Mouse (Mus musculus) embryonic facial prominence, embryonic 11.5 days (tissue): ENCODE measurements around the gene Gal3st4. TPM values are rescaled to one million over a fixed set of nuclear protein-coding genes. Genes with fewer than 3 reads are reported as not detected.

Source experiments
- ATAC-seq: fragments of 200-750 bp; cut with Nextera tagmentation; replicated peaks from 2 replicates; pipeline ENCODE4 v1.8.0; 2017; ENCODE audit warnings: low read depth; ENCODE audit not compliant: insufficient number of reproducible peaks, low FRiP score, low TSS enrichment
- DNase-seq: peaks from one replicate; pipeline ENCODE4 v3.0.0-alpha.2; 2015; ENCODE audit warnings: low spot score
- H3K27ac ChIP-seq: fragments of 300-500 bp; sonication (generic); replicated peaks from 2 replicates; pipeline ENCODE4 v1.5.1; 2014; ENCODE audit warnings: mild to moderate bottlenecking, low read depth, low read length, control low read depth
- H3K27me3 ChIP-seq: fragments of 300-500 bp; sonication (generic); 2 replicates; pipeline ENCODE4 v1.6.1; 2014; ENCODE audit warnings: mild to moderate bottlenecking, low read length, moderate library complexity, mixed read lengths; ENCODE audit not compliant: control insufficient read depth, insufficient read depth
- H3K36me3 ChIP-seq: fragments of 300-500 bp; sonication (generic); replicated peaks from 2 replicates; pipeline ENCODE4 v1.6.1; 2014; ENCODE audit warnings: low read depth, mild to moderate bottlenecking, low read length, moderate library complexity, mixed read lengths; ENCODE audit not compliant: control insufficient read depth, insufficient read depth
- H3K4me1 ChIP-seq: fragments of 300-500 bp; sonication (generic); 2 replicates; pipeline ENCODE4 v1.6.1; 2014; ENCODE audit warnings: low read length, mixed read lengths; ENCODE audit not compliant: control insufficient read depth, insufficient read depth
- H3K4me2 ChIP-seq: fragments of 300-500 bp; sonication (generic); 2 replicates; pipeline ENCODE4 v1.6.1; 2014; ENCODE audit warnings: low read depth, mild to moderate bottlenecking, control low read depth, low read length, moderate library complexity
- H3K4me3 ChIP-seq: fragments of 300-500 bp; sonication (generic); 2 replicates; pipeline ENCODE4 v1.5.1; 2014; ENCODE audit warnings: low read depth, low read length, control low read depth
- H3K9ac ChIP-seq: fragments of 300-500 bp; sonication (generic); replicated peaks from 2 replicates; pipeline ENCODE4 v1.6.1; 2014; ENCODE audit warnings: mild to moderate bottlenecking, control low read depth, low read length
- H3K9me3 ChIP-seq: fragments of 300-500 bp; sonication (generic); replicated peaks from 2 replicates; pipeline ENCODE4 v1.6.1; 2016; ENCODE audit warnings: mild to moderate bottlenecking, low read length, inconsistent platforms, mixed read lengths; ENCODE audit not compliant: control insufficient read depth
- WGBS: fragments of 180-500 bp; shearing (Covaris S2); extraction: QIAGEN DNeasy Blood & Tissue Kit; methylation state at CpG from one replicate; pipeline ENCODE4 v1.1.7; 2014; 5-methylcytosine and 5-hydroxymethylcytosine counted together
- polyA plus RNA-seq: library from polyadenylated mRNA; unstranded; fragments of >200 nt; fragmentation: Nextera tagmentation; extraction: Ambion mirVana; gene quantifications from 2 replicates; pipeline ENCODE4 v1.2.1, GENCODE M21; 2014

The Gal3st4 gene
- polyA plus RNA-seq, result 4.0 and 5.4 TPM in 2 replicates

- Histone ChIP-seq H3K4me3 (0 out of 2 replicates have a peak within 1 kb of the TSS, but pooled peaks have one; percentile 14), H3K9me3 (no peaks in the 10 kb centered on the region), H3K4me1 (peaks cover 19% of the 10 kb centered on the region), H3K27ac (peak within 1 kb of the TSS; percentile 54), H3K4me2 (peak within 1 kb of the TSS; percentile 28), H3K36me3 (no peaks in the 10 kb centered on the region; the same call in 1 of the 2 replicates), H3K9ac (peak within 1 kb of the TSS; percentile 49), H3K27me3 (no peaks in the 10 kb centered on the region)
- under 1% methylated on average over 12 of the region's 12 CpGs for WGBS
- peak; percentile 69 for DNase-seq
- peak; percentile 40; the same call in 1 of the 2 replicates for ATAC-seq
Measured at GRCm38 (mm10) chr5:138272409-138272923, at the start of gene Gal3st4. Gene Gal3st4, minus strand, starts transcription at chr5:138272840.

- WGBS, result 91% methylated on average over 3 of the region's 3 CpGs
- H3K4me3 ChIP-seq, result no peak overlapping the region
- ATAC-seq (no peak), DNase-seq (no peak)
- H3K9ac ChIP-seq, result no peak overlapping the region
- no peaks in the 10 kb centered on the region for H3K9me3 ChIP-seq
- H3K4me2 ChIP-seq, result no peak overlapping the region
- H3K27me3 ChIP-seq, result no peaks in the 10 kb centered on the region
- no peaks in the 10 kb centered on the region for H3K36me3 ChIP-seq
- no peak overlapping the region for H3K27ac ChIP-seq
- no peaks in the 10 kb centered on the region for H3K4me1 ChIP-seq
Measured at GRCm38 (mm10) chr5:138312795-138313194, 40.2 kb upstream of the Gal3st4 start.

GRCm38 (mm10) chr5:138299613-138300012 lies 27.0 kb upstream of the Gal3st4 start:
- no peak for ATAC-seq
- no peak for DNase-seq
- Histone ChIP-seq H3K9me3 (no peaks in the 10 kb centered on the region), H3K9ac (no peak overlapping the region), H3K4me1 (no peaks in the 10 kb centered on the region), H3K36me3 (no peaks in the 10 kb centered on the region), H3K27me3 (no peaks in the 10 kb centered on the region), H3K4me2 (no peak overlapping the region), H3K27ac (no peak overlapping the region), H3K4me3 (no peak overlapping the region)
- WGBS, result 87% methylated on average over 2 of the region's 2 CpGs

GRCm38 (mm10) chr5:138294158-138294557 lies 21.5 kb upstream of the Gal3st4 start:
- Histone ChIP-seq H3K36me3 (no peaks in the 10 kb centered on the region), H3K4me1 (no peaks in the 10 kb centered on the region), H3K9me3 (no peaks in the 10 kb centered on the region), H3K27ac (no peak overlapping the region), H3K9ac (no peak overlapping the region), H3K4me2 (no peak overlapping the region), H3K27me3 (no peaks in the 10 kb centered on the region), H3K4me3 (no peak overlapping the region)
- DNase-seq, result no peak
- ATAC-seq, result no peak

GRCm38 (mm10) chr5:138291638-138292037 lies 19.0 kb upstream of the Gal3st4 start:
- Histone ChIP-seq H3K9ac (no peak overlapping the region), H3K27ac (no peak overlapping the region), H3K9me3 (no peaks in the 10 kb centered on the region), H3K4me1 (no peaks in the 10 kb centered on the region), H3K27me3 (no peaks in the 10 kb centered on the region), H3K36me3 (no peaks in the 10 kb centered on the region), H3K4me3 (no peak overlapping the region), H3K4me2 (no peak overlapping the region)
- ATAC-seq (no peak), DNase-seq (no peak)
- 78% methylated on average over 1 of the region's 1 CpGs for WGBS

GRCm38 (mm10) chr5:138287861-138288260 lies 15.2 kb upstream of the Gal3st4 start:
- Histone ChIP-seq H3K4me2 (no peak overlapping the region), H3K27me3 (no peaks in the 10 kb centered on the region), H3K4me1 (no peaks in the 10 kb centered on the region), H3K9me3 (no peaks in the 10 kb centered on the region), H3K27ac (no peak overlapping the region), H3K4me3 (no peak overlapping the region), H3K36me3 (no peaks in the 10 kb centered on the region), H3K9ac (no peak overlapping the region)
- ATAC-seq, result no peak
- no peak for DNase-seq
- WGBS, result 71% methylated on average over 3 of the region's 3 CpGs

GRCm38 (mm10) chr5:138283540-138283939 lies 10.9 kb upstream of the Gal3st4 start:
- H3K36me3 ChIP-seq, result no peaks in the 10 kb centered on the region
- no peaks in the 10 kb centered on the region; the same call in 1 of the 2 replicates for H3K9me3 ChIP-seq
- H3K4me2 ChIP-seq, result no peak overlapping the region
- H3K4me3 ChIP-seq, result no peak overlapping the region
- ATAC-seq, result no peak
- WGBS, result 53% methylated on average over 1 of the region's 1 CpGs
- no peak overlapping the region for H3K27ac ChIP-seq
- DNase-seq, result no peak
- H3K9ac ChIP-seq, result no peak overlapping the region
- peaks cover 3% of the 10 kb centered on the region; the same call in 1 of the 2 replicates for H3K4me1 ChIP-seq
- H3K27me3 ChIP-seq, result no peaks in the 10 kb centered on the region

- H3K4me3 ChIP-seq, result no peak overlapping the region
- WGBS, result 83% methylated on average over 2 of the region's 2 CpGs
- peaks cover 3% of the 10 kb centered on the region; the same call in 1 of the 2 replicates for H3K4me1 ChIP-seq
- DNase-seq (no peak), ATAC-seq (no peak)
- no peak overlapping the region for H3K9ac ChIP-seq
- no peaks in the 10 kb centered on the region; the same call in 1 of the 2 replicates for H3K9me3 ChIP-seq
- no peaks in the 10 kb centered on the region for H3K27me3 ChIP-seq
- no peak overlapping the region for H3K27ac ChIP-seq
- peaks cover 2% of the 10 kb centered on the region; the same call in 1 of the 2 replicates for H3K36me3 ChIP-seq
- H3K4me2 ChIP-seq, result no peak overlapping the region
Measured at GRCm38 (mm10) chr5:138281798-138282197, 9.2 kb upstream of the Gal3st4 start.
